Comparison of ENCODE assay signal across 8 mouse cellular contexts in the genomic region with DNA sequence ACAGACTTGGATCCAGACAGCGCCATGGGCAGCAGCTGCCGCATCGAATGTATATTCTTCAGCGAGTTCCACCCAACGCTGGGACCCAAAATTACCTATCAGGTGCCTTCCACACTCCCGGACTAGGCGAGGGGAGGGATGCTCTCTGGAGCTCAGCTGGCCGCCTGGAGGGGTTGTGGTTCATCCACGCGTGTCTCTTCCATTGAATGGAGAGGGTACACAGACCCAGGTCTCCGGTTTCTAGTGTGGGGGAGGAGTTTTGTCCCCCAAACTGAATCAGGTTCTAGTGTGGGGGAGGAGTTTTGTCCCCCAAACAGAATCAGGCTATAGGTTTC. TPM values are rescaled to one million over a fixed set of nuclear protein-coding genes. Genes with fewer than 3 reads are reported as not detected.
DNase-seq lines count a peak whose midpoint lies in the region; ATAC-seq and TF ChIP-seq lines count a peak whose summit lies in the region.

No protein-coding gene starts in this region.

- peak overlapping the region; percentile 96 for H3K4me2 ChIP-seq in limb, embryonic 13.5 days (replicated peaks)

- no peak for TF ChIP-seq POLR2A in lung, adult 2 months (IDR thresholded peaks at IDR 0.05; ENCODE audit: borderline replicate concordance, extremely low read depth, low read depth, low read length)
- no peak for TF ChIP-seq POLR2A in embryonic fibroblast, embryonic 13.5 days (IDR thresholded peaks at IDR 0.05; ENCODE audit: low read depth, low read length)
- TF ChIP-seq POLR2A in olfactory bulb, adult 2 months (IDR thresholded peaks at IDR 0.05; ENCODE audit: insufficient read depth, low read depth, low read length): no peak

- peak; percentile 2; the same call in 1 of the 2 replicates for ATAC-seq in limb, embryonic 13.5 days (ENCODE audit: low FRiP score, low read depth)

- peaks cover 9% of the 10 kb centered on the region; the same call in 1 of the 2 replicates for H3K4me1 ChIP-seq in lung, adult 2 months (ENCODE audit: control insufficient read depth, insufficient read depth, low read length)
- 0 out of 2 replicates have a peak, but pooled peaks cover 3% of the 10 kb centered on the region for H3K4me1 ChIP-seq in embryonic fibroblast, embryonic 13.5 days (ENCODE audit: control insufficient read depth, insufficient read depth, low read length)
- H3K4me1 ChIP-seq in limb, embryonic 13.5 days: peaks cover 42% of the 10 kb centered on the region
- peaks cover 27% of the 10 kb centered on the region for H3K4me1 ChIP-seq in olfactory bulb, adult 2 months (ENCODE audit: control insufficient read depth, insufficient read depth, low read length)

- TF ChIP-seq CTCF in lung, adult 2 months (IDR thresholded peaks at IDR 0.05; ENCODE audit: insufficient read depth, low read length): no peak
- no peak for TF ChIP-seq CTCF in embryonic fibroblast, embryonic 13.5 days (IDR thresholded peaks at IDR 0.05; ENCODE audit: borderline replicate concordance, insufficient read depth, low read length)
- no peak for TF ChIP-seq CTCF in olfactory bulb, adult 2 months (IDR thresholded peaks at IDR 0.05; ENCODE audit: insufficient read depth, low read depth, low read length)

- no peak overlapping the region for H3K27ac ChIP-seq in embryonic fibroblast, embryonic 13.5 days (ENCODE audit: insufficient read depth, low read length)
- 0 out of 2 replicates have a peak overlapping the region, but pooled peaks have one; percentile 17 for H3K27ac ChIP-seq in limb, embryonic 13.5 days
- H3K27ac ChIP-seq in olfactory bulb, adult 2 months (ENCODE audit: insufficient read depth, low read depth, low read length): no peak overlapping the region

- no peaks in the 10 kb centered on the region for H3K27me3 ChIP-seq in limb, embryonic 13.5 days

- peaks cover 52% of the 10 kb centered on the region for H3K36me3 ChIP-seq in limb, embryonic 13.5 days

- WGBS in lung, adult 2 months: 2% methylated on average over 11 of the region's 11 CpGs
- under 1% methylated on average over 11 of the region's 11 CpGs for whole genome bisulfite sequencing in limb, embryonic 13.5 days
- WGBS in olfactory bulb, adult 2 months: 0% methylated on average over 11 of the region's 11 CpGs

- H3K9me3 ChIP-seq in limb, embryonic 13.5 days: no peaks in the 10 kb centered on the region

- H3K9ac ChIP-seq in limb, embryonic 13.5 days: peak overlapping the region; percentile 73

- DNase-seq in lung, adult 2 months: no peak
- no peak for DNase-seq in lung, adult 18-20 months
- DNase-seq in urinary bladder, adult 18-20 months (ENCODE audit: low spot score in 2 of 2): no peak
- DNase-seq in adrenal gland, postnatal 4 days (ENCODE audit: low spot score in 2 of 2): no peak
- no peak for DNase-seq in T-cell, adult 2 months (ENCODE audit: low spot score)

- peak overlapping the region; percentile 95 for H3K4me3 ChIP-seq in lung, adult 2 months (replicated peaks; ENCODE audit: extremely low read depth, low read depth, low read length)
- peak overlapping the region; percentile 62 for H3K4me3 ChIP-seq in embryonic fibroblast, embryonic 13.5 days (ENCODE audit: insufficient read depth, low read length)
- H3K4me3 ChIP-seq in limb, embryonic 13.5 days: peak overlapping the region; percentile 63
- peak overlapping the region; percentile 68 for H3K4me3 ChIP-seq in olfactory bulb, adult 2 months (ENCODE audit: insufficient read depth, low read depth, low read length)

RNA-seq across cellular contexts. Expression of gene Nprl2, which starts 0.3 kb away (rescaled TPM):
- 24.8 and 31.3 TPM in 2 replicates for polyA plus RNA-seq in lung, adult 2 months (2012; rRNA removed)
- polyA plus RNA-seq in embryonic fibroblast, embryonic 13.5 days (2011; ENCODE audit: insufficient read length, low read depth, missing spikeins): 16.7 and 18.9 TPM in 2 replicates
- 41.8 and 44.2 TPM in 2 replicates for polyA plus RNA-seq in limb, embryonic 13.5 days (2015; fragmentation: Nextera tagmentation; extraction: Ambion mirVana)
- not detected in 2 replicates for polyA plus RNA-seq in olfactory bulb, adult 2 months (2012; ENCODE audit: insufficient read depth, insufficient read length, low replicate concordance, missing spikeins)
- total RNA-seq in adrenal gland, postnatal 4 days (2021): 10 to 100 TPM; 18.8 to 19.6 TPM

RNA-seq across cellular contexts. Expression of gene Cyb561d2, which starts 0.3 kb away (rescaled TPM):
- polyA plus RNA-seq in lung, adult 2 months (2012; rRNA removed): 35.6 and 37.1 TPM in 2 replicates
- polyA plus RNA-seq in embryonic fibroblast, embryonic 13.5 days (2011; ENCODE audit: insufficient read length, low read depth, missing spikeins): 14.4 and 18.3 TPM in 2 replicates
- polyA plus RNA-seq in limb, embryonic 13.5 days (2015; fragmentation: Nextera tagmentation; extraction: Ambion mirVana): 21.1 and 21.2 TPM in 2 replicates
- not detected in 2 replicates for polyA plus RNA-seq in olfactory bulb, adult 2 months (2012; ENCODE audit: insufficient read depth, insufficient read length, low replicate concordance, missing spikeins)
- 10 to 100 TPM; 19.2 to 21.7 TPM for total RNA-seq in adrenal gland, postnatal 4 days (2021)

RNA-seq across cellular contexts. Expression of gene Zmynd10, which starts 4.8 kb away (rescaled TPM):
- 12.8 and 13.2 TPM in 2 replicates for polyA plus RNA-seq in lung, adult 2 months (2012; rRNA removed)
- polyA plus RNA-seq in embryonic fibroblast, embryonic 13.5 days (2011; ENCODE audit: insufficient read length, low read depth, missing spikeins): 0.79 TPM in 1 of 2 replicates, not detected in the other
- polyA plus RNA-seq in limb, embryonic 13.5 days (2015; fragmentation: Nextera tagmentation; extraction: Ambion mirVana): 1.7 and 2.1 TPM in 2 replicates
- not detected in 2 replicates for polyA plus RNA-seq in olfactory bulb, adult 2 months (2012; ENCODE audit: insufficient read depth, insufficient read length, low replicate concordance, missing spikeins)
- 1 to 10 TPM in 1 of 2 experiments, under 1 TPM in 1; 0.71 to 1.6 TPM for total RNA-seq in adrenal gland, postnatal 4 days (2021)

RNA-seq across cellular contexts. Expression of gene Tmem115, which starts 8.6 kb away (rescaled TPM):
- 57.6 and 59.4 TPM in 2 replicates for polyA plus RNA-seq in lung, adult 2 months (2012; rRNA removed)
- polyA plus RNA-seq in embryonic fibroblast, embryonic 13.5 days (2011; ENCODE audit: insufficient read length, low read depth, missing spikeins): 21.4 and 26.1 TPM in 2 replicates
- polyA plus RNA-seq in limb, embryonic 13.5 days (2015; fragmentation: Nextera tagmentation; extraction: Ambion mirVana): 46.9 and 47.8 TPM in 2 replicates
- polyA plus RNA-seq in olfactory bulb, adult 2 months (2012; ENCODE audit: insufficient read depth, insufficient read length, low replicate concordance, missing spikeins): not detected in 2 replicates
- 10 to 100 TPM; 40.8 to 44.6 TPM for total RNA-seq in adrenal gland, postnatal 4 days (2021)

RNA-seq across cellular contexts. Expression of gene Rassf1, which starts 9.0 kb away (rescaled TPM):
- polyA plus RNA-seq in lung, adult 2 months (2012; rRNA removed): 43.7 and 45.5 TPM in 2 replicates
- polyA plus RNA-seq in embryonic fibroblast, embryonic 13.5 days (2011; ENCODE audit: insufficient read length, low read depth, missing spikeins): 72.6 and 86.5 TPM in 2 replicates
- polyA plus RNA-seq in limb, embryonic 13.5 days (2015; fragmentation: Nextera tagmentation; extraction: Ambion mirVana): 77.1 and 83.2 TPM in 2 replicates
- not detected in 2 replicates for polyA plus RNA-seq in olfactory bulb, adult 2 months (2012; ENCODE audit: insufficient read depth, insufficient read length, low replicate concordance, missing spikeins)
- 10 to 100 TPM; 34.9 to 37.6 TPM for total RNA-seq in adrenal gland, postnatal 4 days (2021)

Comparison
In these comparisons a context has a peak if more than half of its experiments do, and no peak if none do; other contexts are left out.
1. RNA of gene Cyb561d2, which starts 0.3 kb away (polyA plus RNA-seq): 35.6 to 37.1 TPM in lung, adult 2 months, 21.1 to 21.2 TPM in limb, embryonic 13.5 days and 14.4 to 18.3 TPM in embryonic fibroblast, embryonic 13.5 days; not detected in olfactory bulb, adult 2 months; every median in the first group is over 10 times any median in the second.
2. Peak in every context shown above with its lines, with median percentiles within 50 percentile points of each other: H3K4me3 ChIP-seq.